Mouse (Mus musculus) heart, adult 2 months (tissue): ENCODE data around the gene Nt5c1a. TPM values are rescaled to one million over a fixed set of nuclear protein-coding genes. Genes with fewer than 3 reads are reported as not detected.

Experiments
- DNase-seq, 2 experiments: peaks; one replicate each; pipeline ENCODE4 v3.0.0; 2021
- H3K27ac ChIP-seq: fragments of 200-600 bp; 2 replicates; pipeline ENCODE4 v1.8.1; 2022
- H3K27me3 ChIP-seq: fragments of 200-500 bp; 2 replicates; pipeline ENCODE4 v1.6.1; 2012; ENCODE audit warnings: mild to moderate bottlenecking, low read length, inconsistent platforms, mixed read lengths; ENCODE audit not compliant: control insufficient read depth, insufficient read depth
- H3K36me3 ChIP-seq: fragments of 200-500 bp; 2 replicates; pipeline ENCODE4 v1.6.1; 2012; ENCODE audit warnings: low read length, inconsistent platforms; ENCODE audit not compliant: control insufficient read depth, insufficient read depth
- H3K4me1 ChIP-seq: fragments of 200-500 bp; 2 replicates; pipeline ENCODE4 v1.6.1; 2011; ENCODE audit warnings: low read length; ENCODE audit not compliant: control insufficient read depth, insufficient read depth
- H3K4me3 ChIP-seq: fragments of 200-600 bp; 2 replicates; pipeline ENCODE4 v1.8.1; 2022
- H3K79me2 ChIP-seq: fragments of 200-500 bp; replicated peaks from 2 replicates; pipeline ENCODE4 v1.6.1; 2012; ENCODE audit warnings: mild to moderate bottlenecking, inconsistent platforms, low read length, moderate library complexity, mixed read lengths; ENCODE audit not compliant: control insufficient read depth, insufficient read depth
- H3K9ac ChIP-seq: fragments of 200-500 bp; 2 replicates; pipeline ENCODE4 v1.6.1; 2012; ENCODE audit warnings: low read depth, mild to moderate bottlenecking, control low read depth, inconsistent platforms, low read length, mixed read lengths
- CTCF ChIP-seq: fragments of 200-600 bp; IDR thresholded peaks from 2 replicates; pipeline ENCODE4 v1.8.1; 2022; ENCODE audit warnings: antibody characterized with exemption, mild to moderate bottlenecking, moderate library complexity
- EP300 ChIP-seq: fragments of 200-500 bp; IDR thresholded peaks from 2 replicates; pipeline ENCODE4 v1.6.1; 2011; ENCODE audit warnings: low read depth, low read length, control low read depth; ENCODE audit not compliant: insufficient read depth
- POLR2A ChIP-seq: fragments of 200-500 bp; IDR thresholded peaks from 2 replicates; pipeline ENCODE4 v1.6.1; 2011; ENCODE audit warnings: mild to moderate bottlenecking, low read depth, low read length, control low read depth; ENCODE audit not compliant: insufficient read depth
- WGBS: fragments of 180-500 bp; shearing (Covaris S2); methylation state at CpG from one replicate; pipeline ENCODE4 v1.1.7; 2018; 5-methylcytosine and 5-hydroxymethylcytosine counted together
- intact Hi-C: fragments of 180-260 bp; cut with DNase I; formaldehyde crosslinking; loops from one replicate; pipeline ENCODE4 v1.15.1; 2025
- polyA plus RNA-seq: library from polyadenylated mRNA; depleted of rRNA; stranded (reverse); fragments of >200 nt; gene quantifications from 2 replicates; pipeline ENCODE4 v1.2.3, GENCODE M21; 2012; rRNA removed
- total RNA-seq, 2 experiments: library from RNA; stranded (reverse); gene quantifications; 2 replicates each; pipeline ENCODE4 v1.2.3; 2021

The Nt5c1a gene
- total and polyA plus RNA-seq, 3 experiments = 19.6 to 57.6 (median 50.8) TPM

DNA sequence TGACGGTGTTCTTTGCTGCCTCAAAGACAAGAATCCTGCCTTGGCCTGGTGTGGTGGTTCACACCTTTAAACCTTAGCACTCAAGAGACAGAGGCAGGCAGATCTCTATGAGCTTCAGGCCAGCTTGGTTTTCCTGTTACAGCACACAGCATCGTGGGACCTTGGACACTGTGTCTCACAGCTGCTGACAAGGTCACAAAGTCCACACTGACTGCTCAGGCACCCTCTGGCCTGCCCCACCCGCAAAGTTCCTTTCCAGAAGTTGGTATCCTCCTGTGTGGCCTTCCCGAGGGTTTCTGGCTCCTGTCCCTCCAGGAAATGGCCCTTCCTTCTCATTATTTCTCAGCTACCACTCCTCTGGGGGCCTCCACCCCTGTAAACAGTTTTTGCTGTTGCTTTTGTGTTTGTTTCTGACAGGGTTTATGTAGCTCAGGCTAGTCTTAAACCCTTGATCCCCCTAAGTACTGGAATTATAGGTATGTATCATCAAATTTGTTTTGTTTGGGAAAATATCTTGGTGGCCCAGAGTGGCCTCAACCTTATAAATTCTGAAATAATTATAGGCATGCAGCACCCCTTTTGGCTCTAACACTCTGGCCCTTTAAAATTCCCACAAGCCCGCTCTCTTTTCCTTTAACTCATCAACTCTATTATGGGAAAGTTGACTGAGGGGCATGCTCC is 60.6 kb downstream of the Nt5c1a start, which contains the start of gene Pabpc4:
Gene Pabpc4 (plus strand): TSS at position 631 of the 681 bp plus-strand sequence.
- TF ChIP-seq EP300 (no peak), CTCF (no peak), POLR2A (no peak)
- Histone ChIP-seq H3K4me1 (no peaks in the 10 kb centered on the region), H3K27ac (no peak within 1 kb of the TSS), H3K4me3 (no peak within 1 kb of the TSS), H3K27me3 (no peaks in the 10 kb centered on the region), H3K79me2 (no peaks in the 10 kb centered on the region), H3K9ac (no peak within 1 kb of the TSS), H3K36me3 (no peaks in the 10 kb centered on the region)
- DNase-seq = no peak
- 55% methylated on average over 5 of the region's 5 CpGs for WGBS
- intact Hi-C loops = no loop called here

Other genes with a start within 250 kb of the Nt5c1a start
- under 1 TPM; 0.23 to 0.39 TPM for gene Mfsd2a, start 240.3 kb upstream of the Nt5c1a start, total RNA-seq
- 0.12 TPM in 1 of 2 replicates, not detected in the other for gene Mfsd2a, start 240.3 kb upstream of the Nt5c1a start, polyA plus RNA-seq
- under 1 TPM; 0.10 to 0.18 TPM for gene Mycl, start 205.9 kb upstream of the Nt5c1a start, total RNA-seq
- 0.20 and 0.64 TPM in 2 replicates for gene Mycl, start 205.9 kb upstream of the Nt5c1a start, polyA plus RNA-seq
- gene Trit1, start 184.9 kb upstream of the Nt5c1a start, total RNA-seq = 1 to 10 TPM; 5.4 to 5.5 TPM
- 2.4 and 2.8 TPM in 2 replicates for gene Trit1, start 184.9 kb upstream of the Nt5c1a start, polyA plus RNA-seq
- not detected for gene Bmp8b, start 96.3 kb upstream of the Nt5c1a start, total RNA-seq
- gene Bmp8b, start 96.3 kb upstream of the Nt5c1a start, polyA plus RNA-seq = not detected in 2 replicates
- gene Oxct2b, start 85.2 kb upstream of the Nt5c1a start, total RNA-seq = not detected
- gene Oxct2b, start 85.2 kb upstream of the Nt5c1a start, polyA plus RNA-seq = 0.10 and 0.12 TPM in 2 replicates
- gene Ppie, start 61.6 kb upstream of the Nt5c1a start, total RNA-seq = 10 to 100 TPM; 23.6 to 23.8 TPM
- gene Ppie, start 61.6 kb upstream of the Nt5c1a start, polyA plus RNA-seq = 14.4 and 18.7 TPM in 2 replicates
- under 1 TPM; 0.09 to 0.10 TPM for gene Hpcal4, start 18.3 kb upstream of the Nt5c1a start, total RNA-seq
- gene Hpcal4, start 18.3 kb upstream of the Nt5c1a start, polyA plus RNA-seq = 0.35 and 0.38 TPM in 2 replicates
- gene Heyl, start 32.1 kb downstream of the Nt5c1a start, total RNA-seq = 10 to 100 TPM; 15.8 to 16.5 TPM
- 16.8 and 21.3 TPM in 2 replicates for gene Heyl, start 32.1 kb downstream of the Nt5c1a start, polyA plus RNA-seq
- gene Pabpc4, start 60.8 kb downstream of the Nt5c1a start, total RNA-seq = 100 to 1,000 TPM; 336 to 376 TPM
- 207 and 299 TPM in 2 replicates for gene Pabpc4, start 60.8 kb downstream of the Nt5c1a start, polyA plus RNA-seq
- gene Oxct2a, start 122.1 kb downstream of the Nt5c1a start, total RNA-seq = not detected
- gene Oxct2a, start 122.1 kb downstream of the Nt5c1a start, polyA plus RNA-seq = 0.06 TPM in 1 of 2 replicates, not detected in the other
- gene Bmp8a, start 141.7 kb downstream of the Nt5c1a start, total RNA-seq = not detected
- gene Bmp8a, start 141.7 kb downstream of the Nt5c1a start, polyA plus RNA-seq = not detected in 2 replicates